Mouse (Mus musculus) kidney, postnatal 36 days (tissue): ENCODE measurements at regions not wholly inside any gene's neighbourhood (a gene's known extent, or its start where the extent isn't known, plus 50 kb on each side); places are given as distances from the start of the nearest gene placed in this dataset.

Experiments
- DNase-seq, 2 experiments: peaks; one replicate each; pipeline ENCODE4 v3.0.0; 2021 to 2022; ENCODE audit warnings: mixed read lengths in 2 of 2

DNA sequence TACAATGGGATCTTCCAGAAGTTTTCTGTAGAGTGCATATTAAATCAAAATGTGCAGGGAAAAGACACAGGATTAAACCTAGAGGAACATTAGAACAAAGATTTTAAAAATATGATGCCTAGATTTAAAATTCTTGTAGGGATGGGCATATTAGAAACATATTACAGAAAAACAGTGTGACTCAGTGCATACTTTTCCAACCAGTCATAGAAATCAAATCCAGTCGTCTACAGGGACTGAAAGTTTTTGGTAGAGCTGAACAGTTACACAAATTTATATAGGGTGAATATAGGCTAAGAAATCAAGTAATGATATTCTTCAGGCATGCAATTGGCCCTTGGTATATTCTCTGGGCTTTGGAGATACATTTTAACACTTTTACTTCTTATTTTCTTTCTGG, 845.3 kb upstream of the Rgs18 start:
- DNase-seq = no peak

- no peak for DNase-seq
Measured at GRCm38 (mm10) chr1:145614326-145614725, 839.1 kb upstream of the Rgs18 start.

- DNase-seq = no peak
Measured at GRCm38 (mm10) chr1:145596983-145597382, 821.7 kb upstream of the Rgs18 start.

DNA sequence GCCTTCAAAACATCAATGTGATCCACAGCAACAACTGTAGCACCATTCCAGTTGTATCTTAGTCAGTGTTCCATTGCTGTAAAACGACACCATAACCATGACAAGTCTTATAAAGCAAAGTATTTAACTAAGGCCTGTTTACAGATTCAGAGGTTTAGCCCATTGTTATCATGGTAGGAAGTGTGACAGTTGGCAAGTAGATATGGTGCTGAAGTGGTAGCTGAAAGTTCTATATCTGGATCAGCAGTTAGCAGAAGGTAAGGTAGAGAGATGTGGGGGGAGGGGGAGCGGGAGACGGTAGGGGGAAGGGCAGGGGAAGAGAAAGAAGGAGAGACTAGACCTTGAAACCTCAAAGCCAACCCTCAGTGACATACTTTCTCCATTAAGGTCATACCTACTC, 804.2 kb upstream of the Rgs18 start:
- no peak for DNase-seq

DNA sequence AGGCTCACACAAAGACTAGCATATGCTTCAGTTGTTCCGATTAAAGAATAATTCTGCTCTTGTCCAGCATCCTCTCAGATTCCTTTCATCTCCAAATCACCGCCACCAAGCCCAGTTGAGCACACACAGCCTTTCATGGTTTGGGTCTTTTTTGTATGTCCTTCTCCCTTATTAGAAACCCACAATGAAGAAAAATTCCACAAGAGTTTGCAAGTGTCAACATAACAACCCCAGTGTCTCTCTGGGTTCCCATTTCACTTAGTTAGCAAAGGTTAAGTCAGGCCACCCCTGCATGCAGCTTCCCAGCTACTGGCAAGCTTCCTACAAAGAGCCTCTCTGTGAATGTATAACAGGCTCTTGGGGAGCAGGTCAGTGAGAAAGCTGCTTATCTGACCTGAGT, 794.8 kb upstream of the Rgs18 start:
- DNase-seq = peak; percentile 50 to 61

- DNase-seq = no peak
Measured at GRCm38 (mm10) chr1:145561347-145561746, 786.1 kb upstream of the Rgs18 start.
